Mouse (Mus musculus) bone marrow, adult 2 months (tissue): ENCODE data around the gene Lrrc3b. TPM values are rescaled to one million over a fixed set of nuclear protein-coding genes. Genes with fewer than 3 reads are reported as not detected.

Source experiments
- H3K27ac ChIP-seq: fragments of 200-500 bp; 2 replicates; pipeline ENCODE4 v1.5.1; 2012; ENCODE audit warnings: low read depth, mild to moderate bottlenecking, control low read depth, inconsistent platforms, low read length; ENCODE audit not compliant: control insufficient read depth, poor library complexity, insufficient read depth
- H3K4me1 ChIP-seq: fragments of 200-500 bp; 2 replicates; pipeline ENCODE4 v1.6.1; 2011; ENCODE audit warnings: low read length; ENCODE audit not compliant: control insufficient read depth, insufficient read depth
- H3K4me3 ChIP-seq: fragments of 200-500 bp; replicated peaks from 2 replicates; pipeline ENCODE3; 2011; ENCODE audit warnings: mild to moderate bottlenecking, low read depth, low read length, control low read depth; ENCODE audit not compliant: control insufficient read depth
- CTCF ChIP-seq: fragments of 200-500 bp; IDR thresholded peaks from 2 replicates; pipeline ENCODE4 v1.5.1; 2011; ENCODE audit warnings: low read length, control low read depth; ENCODE audit not compliant: control insufficient read depth, insufficient read depth
- POLR2A ChIP-seq: fragments of 200-500 bp; IDR thresholded peaks from 2 replicates; pipeline ENCODE4 v1.6.1; 2011; ENCODE audit warnings: low read depth, mild to moderate bottlenecking, control low read depth, low read length, borderline replicate concordance; ENCODE audit not compliant: control insufficient read depth
- WGBS: fragments of 180-500 bp; shearing (Covaris S2); methylation state at CpG from one replicate; pipeline ENCODE4 v1.1.7; 2018; 5-methylcytosine and 5-hydroxymethylcytosine counted together
- polyA plus RNA-seq: library from polyadenylated mRNA; stranded (reverse); fragments of >200 nt; gene quantifications from 2 replicates; pipeline ENCODE4 v1.2.4, GENCODE M21; 2011; ENCODE audit warnings: low replicate concordance; ENCODE audit not compliant: missing spikeins, insufficient read depth, insufficient read length

The Lrrc3b gene
- polyA plus RNA-seq, 1 experiment, result not detected

DNA sequence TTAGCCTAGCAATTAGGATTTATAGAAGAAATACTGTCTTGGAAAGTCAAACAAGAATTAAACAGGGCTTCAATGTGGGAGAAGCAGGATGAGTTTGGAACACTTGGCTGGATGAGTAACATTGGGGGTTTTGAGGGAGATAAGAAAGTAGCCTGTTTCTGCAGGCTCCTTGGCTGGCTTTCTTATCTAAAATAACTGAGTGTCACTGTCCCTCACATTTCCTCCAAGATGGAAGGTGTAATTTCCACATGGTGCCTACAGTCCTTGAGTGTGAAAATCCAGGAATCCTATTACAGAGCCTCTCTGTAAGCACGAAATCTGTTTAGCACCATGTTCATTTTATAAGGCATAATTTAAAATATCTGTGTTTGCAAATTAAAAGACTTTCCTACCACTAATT, 112.9 kb downstream of the Lrrc3b start:
- H3K27ac ChIP-seq, result no peak overlapping the region
- no peaks in the 10 kb centered on the region for H3K4me1 ChIP-seq
- WGBS, result 71% methylated on average over 1 of the region's 1 CpGs
- TF ChIP-seq POLR2A (no peak), CTCF (no peak)
- H3K4me3 ChIP-seq, result no peak overlapping the region

DNA sequence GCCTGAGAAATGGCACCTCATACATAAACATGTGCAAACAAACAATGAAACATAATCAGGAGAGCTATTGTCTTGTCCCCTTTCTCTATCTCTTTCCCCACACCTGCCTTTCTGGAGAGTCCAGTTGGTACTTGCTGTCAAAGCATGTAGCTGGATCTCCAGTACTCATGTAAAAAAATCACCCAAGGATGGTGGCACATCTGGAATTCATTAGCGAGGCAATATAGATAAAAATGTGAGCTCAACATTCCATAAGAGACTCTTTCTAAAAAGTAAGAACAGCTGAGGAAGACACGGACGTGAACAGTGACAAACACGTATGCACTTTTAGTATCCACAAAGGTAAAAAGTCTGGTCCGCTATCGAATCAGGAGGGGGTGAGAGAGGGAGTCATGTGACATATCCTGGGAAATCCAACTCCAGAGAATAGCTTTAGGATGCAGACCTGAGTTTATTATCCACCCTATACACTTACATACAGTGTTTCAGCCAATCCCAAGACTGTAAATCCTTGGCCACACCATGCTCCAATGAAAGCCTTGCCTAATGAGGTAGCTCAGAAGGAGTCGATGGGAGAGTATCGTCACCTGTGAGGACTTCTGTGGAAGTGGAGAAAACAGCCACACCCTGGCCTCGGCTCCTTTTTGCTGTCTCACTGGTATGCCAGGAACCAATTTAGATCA, 116.2 kb downstream of the Lrrc3b start:
- WGBS, result 83% methylated on average over 9 of the region's 9 CpGs
- no peak for TF ChIP-seq CTCF
- TF ChIP-seq POLR2A, result no peak
- Histone ChIP-seq H3K4me1 (no peaks in the 10 kb centered on the region), H3K27ac (no peak overlapping the region), H3K4me3 (no peak overlapping the region)

DNA sequence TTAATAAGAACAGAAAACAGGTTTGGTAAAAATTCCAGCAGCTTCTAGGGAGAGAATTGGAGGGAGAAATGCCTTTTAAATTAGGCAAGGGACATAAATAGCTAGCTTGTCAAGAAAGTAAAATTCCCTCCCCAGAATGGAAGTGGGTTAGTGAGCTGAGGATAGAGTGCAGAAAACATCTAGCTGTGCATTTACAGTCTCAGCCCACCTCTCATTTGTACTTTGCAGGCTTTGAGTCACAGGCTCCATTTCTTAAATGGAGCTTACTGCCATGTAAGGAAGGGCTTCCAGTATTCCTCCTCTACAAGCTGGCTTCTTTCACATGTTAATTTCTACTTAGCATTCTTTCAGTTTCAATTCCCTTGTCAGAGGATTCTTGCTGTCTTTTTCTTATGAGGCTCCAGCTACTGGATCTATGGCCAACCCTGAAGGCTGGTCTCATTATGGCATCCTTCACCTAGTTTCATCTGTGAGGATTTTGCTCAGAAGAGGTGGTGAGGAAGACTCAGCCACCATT, 119.3 kb downstream of the Lrrc3b start:
- Histone ChIP-seq H3K4me1 (no peaks in the 10 kb centered on the region), H3K27ac (no peak overlapping the region), H3K4me3 (no peak overlapping the region)
- no peak for TF ChIP-seq CTCF
- TF ChIP-seq POLR2A, result no peak

DNA sequence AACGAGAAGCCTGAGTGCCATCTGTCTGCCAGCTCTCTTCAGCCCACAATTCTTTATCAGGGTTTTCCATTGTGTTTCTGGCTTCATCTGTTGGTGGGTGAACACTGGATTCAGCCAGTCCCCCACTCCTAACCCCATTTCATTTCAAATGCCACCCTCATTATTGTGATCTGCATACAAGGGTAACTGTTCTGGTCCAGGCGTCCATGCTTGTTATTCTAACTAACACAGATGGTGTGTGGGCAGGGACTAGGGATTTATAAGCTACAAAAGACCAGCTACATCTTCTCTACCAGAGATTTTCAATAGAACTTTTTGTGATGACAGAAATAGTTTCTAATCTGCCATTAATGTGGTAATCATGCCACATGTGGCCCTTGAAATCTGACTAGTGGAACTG, 130.2 kb downstream of the Lrrc3b start:
- TF ChIP-seq CTCF (no peak), POLR2A (no peak)
- Histone ChIP-seq H3K27ac (no peak overlapping the region), H3K4me3 (no peak overlapping the region), H3K4me1 (no peaks in the 10 kb centered on the region)
- 70% methylated on average over 2 of the region's 2 CpGs for WGBS
